Mouse (Mus musculus) MEL (cell line): ENCODE results near the gene Patz1. TPM values are rescaled to one million over a fixed set of nuclear protein-coding genes. Genes with fewer than 3 reads are reported as not detected.

Experiments used
- DNase-seq: peaks from one replicate; pipeline ENCODE4 v3.0.0; 2011; ENCODE audit warnings: low read depth, low spot score
- H3K27ac ChIP-seq: 2 replicates; pipeline ENCODE4 v1.5.1; 2012; ENCODE audit warnings: low read depth, mild to moderate bottlenecking, control low read depth, low read length, moderate library complexity; ENCODE audit not compliant: control insufficient read depth
- H3K27me3 ChIP-seq, 2 experiments: fragments of 150-350 bp in 1 of 2; sonication (generic) in 1 of 2; 2 replicates each; pipeline ENCODE4 v1.6.1; 2012; ENCODE audit warnings: low read length in 2 of 2, mild to moderate bottlenecking in 2 of 2, improper control_type of control experiment in 1 of 2, moderate library complexity in 1 of 2; ENCODE audit not compliant: insufficient read depth in 2 of 2, control insufficient read depth in 1 of 2
- H3K36me3 ChIP-seq, 2 experiments: 2 replicates each; pipeline ENCODE4 v1.6.1; 2012 to 2014; ENCODE audit warnings: low read length in 2 of 2, improper control_type of control experiment in 1 of 2, inconsistent platforms in 1 of 2, mild to moderate bottlenecking in 1 of 2; ENCODE audit not compliant: insufficient read depth in 2 of 2, control insufficient read depth in 1 of 2
- H3K4me1 ChIP-seq, 2 experiments: fragments of 150-350 bp in 1 of 2; sonication (generic) in 1 of 2; 2 replicates each; pipeline ENCODE4 v1.6.1; 2012; ENCODE audit warnings: low read length in 2 of 2, improper control_type of control experiment in 1 of 2, mild to moderate bottlenecking in 1 of 2; ENCODE audit not compliant: insufficient read depth in 2 of 2, control insufficient read depth in 1 of 2
- H3K4me3 ChIP-seq, 2 experiments: fragments of 150-350 bp in 1 of 2; sonication (generic) in 1 of 2; 2 replicates each; pipeline ENCODE4 v1.5.1; 2012; ENCODE audit warnings: low read depth in 2 of 2, low read length in 2 of 2, mild to moderate bottlenecking in 2 of 2, moderate library complexity in 2 of 2, control low read depth in 1 of 2, improper control_type of control experiment in 1 of 2; ENCODE audit not compliant: control insufficient read depth in 1 of 2, insufficient read depth in 1 of 2
- H3K79me2 ChIP-seq: 2 replicates; pipeline ENCODE4 v1.6.1; 2012; ENCODE audit warnings: mild to moderate bottlenecking, low read length, moderate library complexity; ENCODE audit not compliant: control insufficient read depth, poor library complexity, insufficient read depth
- H3K9ac ChIP-seq: 2 replicates; pipeline ENCODE4 v1.6.1; 2012; ENCODE audit warnings: low read depth, mild to moderate bottlenecking, control low read depth, low read length, moderate library complexity; ENCODE audit not compliant: control insufficient read depth, poor library complexity, severe bottlenecking
- H3K9me3 ChIP-seq: fragments of 150-350 bp; sonication (generic); replicated peaks from 2 replicates; pipeline ENCODE4 v1.6.1; 2012; ENCODE audit warnings: mild to moderate bottlenecking, low read length, improper control_type of control experiment, moderate library complexity; ENCODE audit not compliant: insufficient read depth
- CHD1 ChIP-seq: IDR thresholded peaks from 2 replicates; pipeline ENCODE4 v1.6.1; 2012; ENCODE audit warnings: low read depth, mild to moderate bottlenecking, inconsistent platforms, low read length, improper control_type of control experiment
- CHD2 ChIP-seq: IDR thresholded peaks from 2 replicates; pipeline ENCODE4 v1.6.1; 2011; ENCODE audit warnings: low read length, improper control_type of control experiment
- CTCF ChIP-seq, 3 experiments: IDR thresholded peaks in 2 of 3; conservative IDR thresholded peaks in 1 of 3; 2 replicates each; pipeline ENCODE4 v1.5.1; 2011 to 2012; ENCODE audit warnings: low read length in 3 of 3, low read depth in 2 of 3, mild to moderate bottlenecking in 2 of 3, improper control_type of control experiment in 1 of 3, inconsistent platforms in 1 of 3, mixed read lengths in 1 of 3, moderate library complexity in 1 of 3; ENCODE audit not compliant: control insufficient read depth in 1 of 3, insufficient read depth in 1 of 3, poor library complexity in 1 of 3, severe bottlenecking in 1 of 3
- ELF1 ChIP-seq: IDR thresholded peaks from 2 replicates; pipeline ENCODE4 v1.6.1; 2014; ENCODE audit warnings: low read depth, mild to moderate bottlenecking, inconsistent platforms, low read length, improper control_type of control experiment, moderate library complexity
- EP300 ChIP-seq, 2 experiments: IDR thresholded peaks; 2 replicates each; pipeline ENCODE4 v1.6.1; 2011; ENCODE audit warnings: improper control_type of control experiment in 2 of 2, low read length in 2 of 2, low read depth in 1 of 2, mild to moderate bottlenecking in 1 of 2
- ETS1 ChIP-seq: IDR thresholded peaks from 2 replicates; pipeline ENCODE4 v1.6.1; 2012; ENCODE audit warnings: low read depth, mild to moderate bottlenecking, inconsistent platforms, low read length, improper control_type of control experiment, moderate library complexity
- GABPA ChIP-seq: IDR thresholded peaks from 2 replicates; pipeline ENCODE4 v1.6.1; 2012; ENCODE audit warnings: low read depth, mild to moderate bottlenecking, inconsistent platforms, low read length, improper control_type of control experiment, moderate library complexity
- GATA1 ChIP-seq: IDR thresholded peaks from 2 replicates; pipeline ENCODE4 v1.6.1; 2011; ENCODE audit warnings: low read depth, low read length, improper control_type of control experiment
- HCFC1 ChIP-seq: IDR thresholded peaks from 2 replicates; pipeline ENCODE4 v1.6.1; 2012; ENCODE audit warnings: low read depth, mild to moderate bottlenecking, inconsistent platforms, low read length, improper control_type of control experiment, moderate library complexity
- JUND ChIP-seq: IDR thresholded peaks from 2 replicates; pipeline ENCODE4 v1.6.1; 2011; ENCODE audit warnings: low read depth, mild to moderate bottlenecking, improper control_type of control experiment, low read length
- KAT2A ChIP-seq: conservative IDR thresholded peaks from 2 replicates; pipeline ENCODE4 v1.6.1; 2012; ENCODE audit warnings: low read depth, low read length, improper control_type of control experiment, inconsistent platforms
- MAFK ChIP-seq: IDR thresholded peaks from 2 replicates; pipeline ENCODE4 v1.6.1; 2011; ENCODE audit warnings: low read depth, mild to moderate bottlenecking, low read length, improper control_type of control experiment, borderline replicate concordance
- MAX ChIP-seq: IDR thresholded peaks from 2 replicates; pipeline ENCODE4 v1.6.1; 2011; ENCODE audit warnings: low read length, improper control_type of control experiment
- MAZ ChIP-seq: IDR thresholded peaks from 2 replicates; pipeline ENCODE4 v1.6.1; 2012; ENCODE audit warnings: low read depth, mild to moderate bottlenecking, inconsistent platforms, low read length, improper control_type of control experiment
- MEF2A ChIP-seq: IDR thresholded peaks from 2 replicates; pipeline ENCODE4 v1.6.1; 2014; ENCODE audit warnings: low read depth, mild to moderate bottlenecking, inconsistent platforms, low read length, improper control_type of control experiment; ENCODE audit not compliant: poor library complexity, insufficient replicate concordance, severe bottlenecking; ENCODE audit errors: extremely low read depth
- MXI1 ChIP-seq: IDR thresholded peaks from 2 replicates; pipeline ENCODE4 v1.6.1; 2011; ENCODE audit warnings: mild to moderate bottlenecking, low read depth, low read length, improper control_type of control experiment
- MYC ChIP-seq: IDR thresholded peaks from 2 replicates; pipeline ENCODE4 v1.6.1; 2011; ENCODE audit warnings: low read depth, mild to moderate bottlenecking, low read length, improper control_type of control experiment, moderate library complexity
- NELFE ChIP-seq: IDR thresholded peaks from 2 replicates; pipeline ENCODE4 v1.6.1; 2011; ENCODE audit warnings: low read depth, low read length, improper control_type of control experiment
- NRF1 ChIP-seq: IDR thresholded peaks from 2 replicates; pipeline ENCODE4 v1.6.1; 2014; ENCODE audit warnings: low read depth, mild to moderate bottlenecking, inconsistent platforms, low read length, improper control_type of control experiment, moderate library complexity; ENCODE audit not compliant: poor library complexity, insufficient read depth, severe bottlenecking
- POLR2A ChIP-seq, 2 experiments: IDR thresholded peaks; 2 replicates each; pipeline ENCODE4 v1.6.1; 2011 to 2012; ENCODE audit warnings: low read length in 2 of 2, mild to moderate bottlenecking in 2 of 2, control low read depth in 1 of 2, improper control_type of control experiment in 1 of 2, low read depth in 1 of 2, moderate library complexity in 1 of 2; ENCODE audit not compliant: control insufficient read depth in 1 of 2, insufficient read depth in 1 of 2, poor library complexity in 1 of 2
- POLR2AphosphoS5 ChIP-seq: IDR thresholded peaks from 2 replicates; pipeline ENCODE4 v1.6.1; 2012; ENCODE audit warnings: low read depth, borderline replicate concordance, mild to moderate bottlenecking, inconsistent platforms, low read length, moderate library complexity, mixed read lengths
- RAD21 ChIP-seq: IDR thresholded peaks from 2 replicates; pipeline ENCODE4 v1.6.1; 2011; ENCODE audit warnings: mild to moderate bottlenecking, low read depth, low read length, improper control_type of control experiment
- SIN3A ChIP-seq: IDR thresholded peaks from 2 replicates; pipeline ENCODE4 v1.6.1; 2012; ENCODE audit warnings: low read length, improper control_type of control experiment, inconsistent platforms
- SMC3 ChIP-seq: IDR thresholded peaks from 2 replicates; pipeline ENCODE4 v1.6.1; 2011; ENCODE audit warnings: low read depth, low read length, improper control_type of control experiment
- TAL1 ChIP-seq: IDR thresholded peaks from 2 replicates; pipeline ENCODE4 v1.6.1; 2012; ENCODE audit warnings: mild to moderate bottlenecking, inconsistent platforms, low read length, moderate library complexity, mixed read lengths
- TBP ChIP-seq: IDR thresholded peaks from 2 replicates; pipeline ENCODE4 v1.8.0; 2011; ENCODE audit warnings: low read depth, low read length, improper control_type of control experiment
- UBTF ChIP-seq: IDR thresholded peaks from 2 replicates; pipeline ENCODE4 v1.6.1; 2012; ENCODE audit warnings: low read depth, mild to moderate bottlenecking, inconsistent platforms, low read length, improper control_type of control experiment, moderate library complexity, borderline replicate concordance; ENCODE audit not compliant: insufficient read depth
- USF2 ChIP-seq, 2 experiments: IDR thresholded peaks; 2 replicates each; pipeline ENCODE4 v1.6.1; 2011 to 2012; ENCODE audit warnings: improper control_type of control experiment in 2 of 2, low read length in 2 of 2, borderline replicate concordance in 1 of 2, inconsistent platforms in 1 of 2, low read depth in 1 of 2, mild to moderate bottlenecking in 1 of 2; ENCODE audit not compliant: insufficient read depth in 1 of 2
- ZC3H11A ChIP-seq: IDR thresholded peaks from 2 replicates; pipeline ENCODE4 v1.6.1; 2012; ENCODE audit warnings: low read depth, mild to moderate bottlenecking, inconsistent platforms, low read length, improper control_type of control experiment
- ZKSCAN1 ChIP-seq: IDR thresholded peaks from 2 replicates; pipeline ENCODE4 v1.6.1; 2012; ENCODE audit warnings: low read depth, mild to moderate bottlenecking, inconsistent platforms, low read length, improper control_type of control experiment, moderate library complexity
- ZMIZ1 ChIP-seq: IDR thresholded peaks from 2 replicates; pipeline ENCODE4 v1.6.1; 2012; ENCODE audit warnings: low read depth, mild to moderate bottlenecking, inconsistent platforms, low read length, improper control_type of control experiment, moderate library complexity
- ZNF384 ChIP-seq: IDR thresholded peaks from 2 replicates; pipeline ENCODE4 v1.6.1; 2012; ENCODE audit warnings: low read depth, mild to moderate bottlenecking, inconsistent platforms, low read length, improper control_type of control experiment
- polyA plus RNA-seq, 2 experiments: library from polyadenylated mRNA; stranded (reverse) in 1 of 2; unstranded in 1 of 2; fragments of >175 nt in 1 of 2; fragments of >200 nt in 1 of 2; gene quantifications; 2 replicates each; pipeline versions ENCODE4 v1.2.1 to v1.2.4; 2012; ENCODE audit warnings: low replicate concordance in 2 of 2, low read depth in 1 of 2; ENCODE audit not compliant: insufficient read length in 2 of 2, insufficient read depth in 1 of 2, missing spikeins in 1 of 2
- total RNA-seq: library from RNA; depleted of rRNA; stranded (reverse); fragments of 300-350 nt; gene quantifications from 2 replicates; pipeline ENCODE4 v1.2.3, GENCODE M21; 2012

The Patz1 gene
- total and polyA plus RNA-seq, 3 experiments = 63.1 to 63.5 TPM; not detected in 1

DNA sequence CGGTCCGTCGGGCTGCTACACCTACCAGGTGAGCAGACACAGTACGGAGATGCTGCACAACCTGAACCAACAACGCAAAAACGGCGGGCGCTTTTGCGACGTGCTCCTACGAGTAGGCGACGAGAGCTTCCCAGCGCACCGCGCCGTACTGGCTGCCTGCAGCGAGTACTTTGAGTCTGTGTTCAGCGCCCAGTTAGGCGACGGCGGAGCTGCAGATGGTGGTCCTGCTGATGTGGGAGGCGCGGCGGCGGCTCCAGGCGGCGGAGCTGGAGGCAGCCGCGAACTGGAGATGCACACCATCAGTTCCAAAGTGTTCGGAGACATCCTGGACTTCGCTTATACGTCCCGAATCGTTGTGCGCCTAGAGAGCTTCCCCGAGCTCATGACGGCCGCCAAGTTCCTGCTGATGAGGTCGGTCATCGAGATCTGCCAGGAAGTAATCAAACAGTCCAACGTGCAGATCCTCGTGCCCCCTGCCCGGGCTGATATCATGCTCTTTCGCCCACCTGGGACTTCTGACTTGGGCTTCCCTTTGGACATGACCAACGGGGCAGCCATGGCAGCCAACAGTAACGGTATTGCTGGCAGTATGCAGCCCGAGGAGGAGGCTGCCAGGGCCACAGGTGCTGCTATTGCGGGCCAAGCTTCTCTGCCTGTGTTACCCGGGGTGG lies 2.1 kb downstream of the Patz1 start (continued):
- 0 out of 2 replicates have a peak, but pooled peaks have one; percentile 3 for TF ChIP-seq ZC3H11A

DNA sequence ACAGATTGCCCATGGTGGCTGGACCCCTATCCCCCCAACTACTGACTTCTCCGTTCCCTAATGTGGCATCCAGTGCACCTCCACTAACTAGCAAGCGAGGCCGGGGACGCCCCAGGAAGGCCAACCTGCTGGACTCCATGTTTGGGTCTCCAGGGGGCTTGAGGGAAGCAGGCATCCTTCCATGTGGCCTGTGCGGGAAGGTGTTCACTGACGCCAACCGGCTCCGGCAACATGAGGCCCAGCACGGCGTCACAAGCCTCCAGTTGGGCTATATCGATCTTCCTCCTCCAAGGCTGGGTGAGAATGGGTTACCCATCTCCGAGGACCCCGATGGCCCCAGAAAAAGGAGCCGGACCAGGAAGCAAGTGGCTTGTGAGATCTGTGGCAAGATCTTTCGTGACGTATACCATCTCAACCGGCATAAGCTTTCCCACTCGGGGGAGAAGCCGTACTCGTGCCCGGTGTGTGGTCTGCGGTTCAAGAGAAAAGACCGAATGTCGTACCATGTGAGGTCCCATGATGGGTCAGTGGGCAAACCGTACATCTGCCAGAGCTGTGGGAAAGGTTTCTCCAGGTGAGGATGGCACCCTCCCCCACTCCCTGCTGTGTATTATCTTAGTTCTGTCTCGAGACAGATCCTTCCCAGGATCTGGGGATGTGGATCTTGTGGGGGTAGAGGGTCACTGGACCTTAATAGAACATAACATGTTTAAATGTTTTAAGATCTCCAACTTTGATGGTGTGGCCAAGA lies 2.8 kb downstream of the Patz1 start:
- Histone ChIP-seq H3K9me3 (no peaks in the 10 kb centered on the region), H3K27ac (peak overlapping the region; percentile 64), H3K4me3 (peak overlapping the region; percentile 77 to 90), H3K9ac (peak overlapping the region; percentile 98), H3K36me3 (peaks cover 4 to 27% of the 10 kb centered on the region in 2 experiments), H3K27me3 (no peaks in the 10 kb centered on the region), H3K79me2 (peaks cover 60% of the 10 kb centered on the region), H3K4me1 (peaks cover 3 to 39% of the 10 kb centered on the region in 2 experiments)
- DNase-seq = peak; percentile 69
- TF ChIP-seq NRF1 (no peak), ZC3H11A (no peak), EP300 (IDR thresholded peaks at IDR 0.05; ENCODE audit: low read depth in 1 of 2, low read length in 2 of 2) (no peak), MEF2A (no peak), MYC (peak; percentile 66; the same call in 1 of the 2 replicates), KAT2A (no peak; the same call in 1 of the 2 replicates), TBP (0 out of 2 replicates have a peak, but pooled peaks have one; percentile 38), CTCF (IDR thresholded peaks at IDR 0.05 in 2 of 3, conservative IDR thresholded peaks at IDR 0.05 in 1 of 3; ENCODE audit: control insufficient read depth in 1 of 3, insufficient read depth in 1 of 3, low read depth in 2 of 3, low read length in 3 of 3, poor library complexity in 1 of 3, severe bottlenecking in 1 of 3) (no peak), ZKSCAN1 (no peak), MAFK (no peak), SIN3A (0 out of 2 replicates have a peak, but pooled peaks have one; percentile 16), ZMIZ1 (no peak; the same call in 1 of the 2 replicates), USF2 (IDR thresholded peaks at IDR 0.05; ENCODE audit: borderline replicate concordance in 1 of 2, insufficient read depth in 1 of 2, low read depth in 1 of 2, low read length in 2 of 2) (no peak), POLR2AphosphoS5 (no peak), GATA1 (0 out of 2 replicates have a peak, but pooled peaks have one; percentile 0), SMC3 (no peak), UBTF (0 out of 2 replicates have a peak, but pooled peaks have one; percentile 22), POLR2A (IDR thresholded peaks at IDR 0.05; ENCODE audit: control insufficient read depth in 1 of 2, insufficient read depth in 1 of 2, low read depth in 1 of 2, low read length in 2 of 2, poor library complexity in 1 of 2) (no peak; a peak in 1 of 4 replicates), ZNF384 (no peak), CHD1 (no peak), RAD21 (no peak), MAX (0 out of 2 replicates have a peak, but pooled peaks have one; percentile 46), HCFC1 (no peak), MAZ (no peak), GABPA (no peak), NELFE (no peak), CHD2 (no peak), ETS1 (no peak), ELF1 (no peak), JUND (no peak), TAL1 (no peak), MXI1 (peak; percentile 40)
